Mouse (Mus musculus) bone marrow macrophage, adult 2 months (primary cell): Measurements from ENCODE around the gene Ptges. TPM values are rescaled to one million over a fixed set of nuclear protein-coding genes. Genes with fewer than 3 reads are reported as not detected.
"Not testable (repeated sequence)": the region's sequence is repeated elsewhere in the genome, so short reads cannot be mapped to it uniquely, and the experiment has no call there.

Source experiments
- H3K27ac ChIP-seq: 2 replicates; pipeline ENCODE4 v1.5.1; 2012; ENCODE audit warnings: low read depth, low read length; ENCODE audit not compliant: insufficient read depth
- H3K4me1 ChIP-seq: 2 replicates; pipeline ENCODE4 v1.6.1; 2012; ENCODE audit warnings: low read length; ENCODE audit not compliant: control insufficient read depth, insufficient read depth
- H3K4me3 ChIP-seq: 2 replicates; pipeline ENCODE4 v1.5.1; 2012; ENCODE audit warnings: mild to moderate bottlenecking, low read length, moderate library complexity; ENCODE audit not compliant: insufficient read depth
- CTCF ChIP-seq: IDR thresholded peaks from 2 replicates; pipeline ENCODE4 v1.5.1; 2012; ENCODE audit warnings: low read depth, mild to moderate bottlenecking, low read length, moderate library complexity
- POLR2A ChIP-seq: IDR thresholded peaks from 2 replicates; pipeline ENCODE4 v1.6.1; 2012; ENCODE audit warnings: mild to moderate bottlenecking, low read depth, low read length, borderline replicate concordance
- polyA plus RNA-seq: library from polyadenylated mRNA; stranded (reverse); fragments of >200 nt; gene quantifications from 2 replicates; pipeline ENCODE4 v1.2.4, GENCODE M21; 2012; ENCODE audit not compliant: missing spikeins, insufficient read depth, insufficient read length

Ptges gene
- polyA plus RNA-seq, 1 experiment = 2.7 TPM

- H3K4me1 ChIP-seq = peaks cover 14% of the 10 kb centered on the region
- peak; percentile 98 for TF ChIP-seq POLR2A
- TF ChIP-seq CTCF = no peak
- H3K4me3 ChIP-seq = peak within 1 kb of the TSS; percentile 82
- peak within 1 kb of the TSS; percentile 52 for H3K27ac ChIP-seq
Measured at GRCm38 (mm10) chr2:30952824-30953490, 23.3 kb upstream of the Ptges start, which contains the start of gene Tor1b. Tor1b (plus strand) TSS chr2:30952959.

GRCm38 (mm10) chr2:30952457-30952823 is 22.8 kb upstream of the Ptges start:
- peak overlapping the region; percentile 16; the same call in 1 of the 2 replicates for H3K4me3 ChIP-seq
- peaks cover 14% of the 10 kb centered on the region for H3K4me1 ChIP-seq
- peak overlapping the region; percentile 42 for H3K27ac ChIP-seq
- TF ChIP-seq CTCF = no peak
- TF ChIP-seq POLR2A = no peak

GRCm38 (mm10) chr2:30942603-30943011 is 12.9 kb upstream of the Ptges start:
- 0 out of 2 replicates have a peak overlapping the region, but pooled peaks have one; percentile 20 for H3K27ac ChIP-seq
- peak overlapping the region; percentile 70 for H3K4me3 ChIP-seq
- TF ChIP-seq CTCF (peak; percentile 84), POLR2A (no peak)
- H3K4me1 ChIP-seq = peaks cover 6% of the 10 kb centered on the region; the same call in 1 of the 2 replicates

GRCm38 (mm10) chr2:30942116-30942515 is 12.5 kb upstream of the Ptges start:
- H3K4me3 ChIP-seq = peak overlapping the region; percentile 70
- H3K4me1 ChIP-seq, H3K27ac ChIP-seq: not testable (repeated sequence)

GRCm38 (mm10) chr2:30941586-30941985 is 11.9 kb upstream of the Ptges start:
- no peak for TF ChIP-seq POLR2A
- no peak for TF ChIP-seq CTCF

GRCm38 (mm10) chr2:30938574-30938991 is 8.9 kb upstream of the Ptges start:
- H3K4me1 ChIP-seq = peaks cover 3% of the 10 kb centered on the region; the same call in 1 of the 2 replicates
- no peak for TF ChIP-seq POLR2A
- no peak for TF ChIP-seq CTCF
- no peak overlapping the region for H3K4me3 ChIP-seq
- no peak overlapping the region for H3K27ac ChIP-seq

More at GRCm38 (mm10) chr2:30941586-30941985, 11.9 kb upstream of the Ptges start:
- no peak overlapping the region for H3K27ac ChIP-seq
- H3K4me3 ChIP-seq = no peak overlapping the region
- H3K4me1 ChIP-seq = peaks cover 6% of the 10 kb centered on the region; the same call in 1 of the 2 replicates

- Histone ChIP-seq H3K27ac (no peak overlapping the region), H3K4me1 (peaks cover 3% of the 10 kb centered on the region; the same call in 1 of the 2 replicates), H3K4me3 (no peak overlapping the region)
- TF ChIP-seq CTCF (no peak), POLR2A (no peak)
Measured at GRCm38 (mm10) chr2:30937731-30938130, 8.1 kb upstream of the Ptges start.

- Histone ChIP-seq H3K4me3 (no peak overlapping the region), H3K27ac (no peak overlapping the region), H3K4me1 (no peaks in the 10 kb centered on the region)
- no peak for TF ChIP-seq POLR2A
- no peak for TF ChIP-seq CTCF
Measured at GRCm38 (mm10) chr2:30936808-30937207, 7.1 kb upstream of the Ptges start.

- Histone ChIP-seq H3K27ac (no peak overlapping the region), H3K4me3 (no peak overlapping the region), H3K4me1 (no peaks in the 10 kb centered on the region)
- TF ChIP-seq POLR2A = no peak
- no peak; the same call in none of the 2 replicates for TF ChIP-seq CTCF
Measured at GRCm38 (mm10) chr2:30933917-30934450, 4.3 kb upstream of the Ptges start.

- Histone ChIP-seq H3K4me3 (no peak overlapping the region), H3K27ac (no peak overlapping the region), H3K4me1 (peaks cover 5% of the 10 kb centered on the region)
- no peak for TF ChIP-seq CTCF
Measured at GRCm38 (mm10) chr2:30933032-30933431, 3.4 kb upstream of the Ptges start.
